Mouse (Mus musculus) hindbrain, embryonic 10.5 days (tissue): ENCODE results near the gene Hnrnph3. TPM values are rescaled to one million over a fixed set of nuclear protein-coding genes. Genes with fewer than 3 reads are reported as not detected.

Source experiments
- DNase-seq: peaks from one replicate; pipeline ENCODE4 v3.0.0-alpha.2; 2017; ENCODE audit warnings: low spot score
- H3K27ac ChIP-seq: fragments of 300-500 bp; sonication (generic); 2 replicates; pipeline ENCODE4 v1.5.1; 2016; ENCODE audit warnings: mild to moderate bottlenecking, moderate library complexity
- H3K27me3 ChIP-seq: fragments of 300-500 bp; sonication (generic); 2 replicates; pipeline ENCODE4 v1.6.1; 2016; ENCODE audit warnings: mild to moderate bottlenecking; ENCODE audit not compliant: poor library complexity, insufficient read depth, severe bottlenecking
- H3K36me3 ChIP-seq: fragments of 300-500 bp; sonication (generic); 2 replicates; pipeline ENCODE4 v1.6.1; 2016; ENCODE audit warnings: mild to moderate bottlenecking, moderate library complexity
- H3K4me1 ChIP-seq: fragments of 300-500 bp; sonication (generic); replicated peaks from 2 replicates; pipeline ENCODE4 v1.6.1; 2016; ENCODE audit warnings: mild to moderate bottlenecking
- H3K4me3 ChIP-seq: fragments of 300-500 bp; sonication (generic); 2 replicates; pipeline ENCODE4 v1.5.1; 2016; ENCODE audit warnings: mild to moderate bottlenecking, moderate library complexity
- H3K9me3 ChIP-seq: fragments of 300-500 bp; sonication (generic); 2 replicates; pipeline ENCODE4 v1.6.1; 2016; ENCODE audit warnings: mild to moderate bottlenecking, moderate library complexity
- WGBS: fragments of 180-500 bp; shearing (Covaris S2); methylation state at CpG from one replicate; pipeline ENCODE4 v1.1.7; 2016; 5-methylcytosine and 5-hydroxymethylcytosine counted together
- polyA plus RNA-seq: library from polyadenylated mRNA; unstranded; fragments of >200 nt; fragmentation: Nextera tagmentation; extraction: Ambion mirVana; gene quantifications from 2 replicates; pipeline ENCODE4 v1.2.1, GENCODE M21; 2016

Gene Hnrnph3
- polyA plus RNA-seq, 1 experiment from 2014 or later = 193 TPM

GRCm38 (mm10) chr10:63053007-63053406, 29.0 kb upstream of the Hnrnph3 start:
- H3K36me3 ChIP-seq = no peaks in the 10 kb centered on the region
- no peak for DNase-seq
- 54% methylated on average over 6 of the region's 6 CpGs for WGBS
- H3K9me3 ChIP-seq = no peaks in the 10 kb centered on the region
- H3K4me3 ChIP-seq = no peak overlapping the region
- H3K27ac ChIP-seq = no peak overlapping the region; the same call in 1 of the 2 replicates
- H3K4me1 ChIP-seq = peaks cover 17% of the 10 kb centered on the region
- H3K27me3 ChIP-seq = no peaks in the 10 kb centered on the region

- H3K27me3 ChIP-seq = no peaks in the 10 kb centered on the region
- H3K27ac ChIP-seq = no peak overlapping the region
- H3K36me3 ChIP-seq = no peaks in the 10 kb centered on the region
- no peak for DNase-seq
- H3K9me3 ChIP-seq = no peaks in the 10 kb centered on the region
- WGBS = 80% methylated on average over 6 of the region's 6 CpGs
- H3K4me1 ChIP-seq = peaks cover 10% of the 10 kb centered on the region
- H3K4me3 ChIP-seq = no peak overlapping the region
Measured at GRCm38 (mm10) chr10:63052011-63052410, 28.0 kb upstream of the Hnrnph3 start.

- WGBS = 75% methylated on average over 7 of the region's 7 CpGs
- no peak for DNase-seq
- Histone ChIP-seq H3K27me3 (no peaks in the 10 kb centered on the region), H3K36me3 (no peaks in the 10 kb centered on the region), H3K4me3 (no peak overlapping the region), H3K4me1 (peaks cover 7% of the 10 kb centered on the region), H3K9me3 (no peaks in the 10 kb centered on the region), H3K27ac (no peak overlapping the region)
Measured at GRCm38 (mm10) chr10:63051267-63051666, 27.2 kb upstream of the Hnrnph3 start.

- Histone ChIP-seq H3K27ac (no peak overlapping the region), H3K4me1 (peaks cover 7% of the 10 kb centered on the region), H3K9me3 (no peaks in the 10 kb centered on the region), H3K36me3 (no peaks in the 10 kb centered on the region), H3K4me3 (no peak overlapping the region), H3K27me3 (no peaks in the 10 kb centered on the region)
- no peak for DNase-seq
- WGBS = 88% methylated on average over 2 of the region's 2 CpGs
Measured at GRCm38 (mm10) chr10:63049106-63049505, 25.1 kb upstream of the Hnrnph3 start.

GRCm38 (mm10) chr10:63047751-63048150, 23.7 kb upstream of the Hnrnph3 start:
- 90% methylated on average over 8 of the region's 8 CpGs for WGBS

GRCm38 (mm10) chr10:63043154-63043553, 19.1 kb upstream of the Hnrnph3 start:
- no peak for DNase-seq
- Histone ChIP-seq H3K27me3 (no peaks in the 10 kb centered on the region), H3K27ac (no peak overlapping the region), H3K4me1 (no peaks in the 10 kb centered on the region), H3K4me3 (no peak overlapping the region), H3K36me3 (no peaks in the 10 kb centered on the region), H3K9me3 (no peaks in the 10 kb centered on the region)
- WGBS = 66% methylated on average over 3 of the region's 3 CpGs

More at GRCm38 (mm10) chr10:63047751-63048150, 23.7 kb upstream of the Hnrnph3 start:
- Histone ChIP-seq H3K4me3 (no peak overlapping the region), H3K4me1 (no peaks in the 10 kb centered on the region), H3K27ac (no peak overlapping the region), H3K9me3 (no peaks in the 10 kb centered on the region), H3K36me3 (no peaks in the 10 kb centered on the region), H3K27me3 (no peaks in the 10 kb centered on the region)
- DNase-seq = no peak

GRCm38 (mm10) chr10:63039867-63040628, 16.0 kb upstream of the Hnrnph3 start:
- Histone ChIP-seq H3K9me3 (no peaks in the 10 kb centered on the region), H3K4me1 (no peaks in the 10 kb centered on the region), H3K27ac (no peak overlapping the region), H3K4me3 (no peak overlapping the region), H3K27me3 (no peaks in the 10 kb centered on the region), H3K36me3 (no peaks in the 10 kb centered on the region)
- WGBS = 86% methylated on average over 5 of the region's 5 CpGs
- no peak for DNase-seq

- Histone ChIP-seq H3K4me3 (no peak overlapping the region), H3K27ac (no peak overlapping the region), H3K27me3 (no peaks in the 10 kb centered on the region), H3K36me3 (no peaks in the 10 kb centered on the region), H3K9me3 (no peaks in the 10 kb centered on the region), H3K4me1 (no peaks in the 10 kb centered on the region)
- DNase-seq = no peak
- 78% methylated on average over 14 of the region's 14 CpGs for WGBS
Measured at GRCm38 (mm10) chr10:63038571-63039320, 14.7 kb upstream of the Hnrnph3 start.

GRCm38 (mm10) chr10:63032956-63033355, 8.9 kb upstream of the Hnrnph3 start:
- H3K27me3 ChIP-seq = no peaks in the 10 kb centered on the region
- no peaks in the 10 kb centered on the region for H3K9me3 ChIP-seq
- H3K4me1 ChIP-seq = peaks cover 12% of the 10 kb centered on the region
- 79% methylated on average over 3 of the region's 3 CpGs for WGBS
- H3K4me3 ChIP-seq = no peak overlapping the region
- H3K36me3 ChIP-seq = no peaks in the 10 kb centered on the region
- no peak for DNase-seq
- no peak overlapping the region for H3K27ac ChIP-seq

GRCm38 (mm10) chr10:63032267-63032666, 8.2 kb upstream of the Hnrnph3 start:
- H3K4me3 ChIP-seq = no peak overlapping the region
- DNase-seq = no peak
- no peaks in the 10 kb centered on the region for H3K9me3 ChIP-seq
- H3K4me1 ChIP-seq = peaks cover 18% of the 10 kb centered on the region
- 85% methylated on average over 3 of the region's 3 CpGs for WGBS
- no peaks in the 10 kb centered on the region for H3K36me3 ChIP-seq
- H3K27me3 ChIP-seq = no peaks in the 10 kb centered on the region
- H3K27ac ChIP-seq = no peak overlapping the region

- H3K27me3 ChIP-seq = no peaks in the 10 kb centered on the region
- H3K36me3 ChIP-seq = no peaks in the 10 kb centered on the region
- H3K4me1 ChIP-seq = peaks cover 45% of the 10 kb centered on the region
- 62% methylated on average over 4 of the region's 4 CpGs for WGBS
- H3K27ac ChIP-seq = peak overlapping the region; percentile 62
- no peaks in the 10 kb centered on the region for H3K9me3 ChIP-seq
- no peak for DNase-seq
- no peak overlapping the region for H3K4me3 ChIP-seq
Measured at GRCm38 (mm10) chr10:63028396-63028795, 4.4 kb upstream of the Hnrnph3 start.

- Histone ChIP-seq H3K27me3 (no peaks in the 10 kb centered on the region), H3K27ac (peak overlapping the region; percentile 100), H3K4me3 (0 out of 2 replicates have a peak overlapping the region, but pooled peaks have one; percentile 95), H3K4me1 (peaks cover 45% of the 10 kb centered on the region), H3K36me3 (no peaks in the 10 kb centered on the region), H3K9me3 (no peaks in the 10 kb centered on the region)
- 89% methylated on average over 10 of the region's 10 CpGs for WGBS
- no peak for DNase-seq
Measured at GRCm38 (mm10) chr10:63027376-63028161, 3.6 kb upstream of the Hnrnph3 start.
